Mouse (Mus musculus) heart, postnatal 0 days (tissue): ENCODE results near the gene Rpl26. TPM values are rescaled to one million over a fixed set of nuclear protein-coding genes. Genes with fewer than 3 reads are reported as not detected.

Source experiments
- ATAC-seq: fragments of 200-750 bp; cut with Nextera tagmentation; 2 replicates; pipeline ENCODE4 v1.8.0; 2017; ENCODE audit warnings: low read depth, moderate number of reproducible peaks, moderate library complexity; ENCODE audit not compliant: insufficient read depth
- DNase-seq: peaks from one replicate; pipeline ENCODE4 v3.0.0-alpha.2; 2016; ENCODE audit warnings: low spot score
- H3K27ac ChIP-seq: fragments of 300-500 bp; sonication (generic); 2 replicates; pipeline ENCODE4 v1.5.1; 2014; ENCODE audit warnings: low read depth, mild to moderate bottlenecking
- H3K27me3 ChIP-seq: fragments of 300-500 bp; sonication (generic); 2 replicates; pipeline ENCODE4 v1.6.1; 2014; ENCODE audit warnings: low read length, mixed read lengths; ENCODE audit not compliant: control insufficient read depth, insufficient read depth
- H3K36me3 ChIP-seq: fragments of 300-500 bp; sonication (generic); replicated peaks from 2 replicates; pipeline ENCODE4 v1.6.1; 2014; ENCODE audit warnings: low read length, mixed read lengths; ENCODE audit not compliant: control insufficient read depth, insufficient read depth
- H3K4me1 ChIP-seq: fragments of 300-500 bp; sonication (generic); 2 replicates; pipeline ENCODE4 v1.6.1; 2014; ENCODE audit warnings: antibody characterized with exemption; ENCODE audit not compliant: control insufficient read depth, insufficient read depth
- H3K4me2 ChIP-seq: fragments of 300-500 bp; sonication (generic); 2 replicates; pipeline ENCODE4 v1.6.1; 2014; ENCODE audit warnings: low read depth, mild to moderate bottlenecking, low read length, moderate library complexity
- H3K4me3 ChIP-seq: fragments of 300-500 bp; sonication (generic); 2 replicates; pipeline ENCODE4 v1.5.1; 2014; ENCODE audit warnings: low read depth, low read length
- H3K9ac ChIP-seq: fragments of 300-500 bp; sonication (generic); replicated peaks from 2 replicates; pipeline ENCODE4 v1.6.1; 2014; ENCODE audit warnings: low read depth, low read length, mixed read lengths
- H3K9me3 ChIP-seq: fragments of 300-500 bp; sonication (generic); replicated peaks from 2 replicates; pipeline ENCODE4 v1.6.1; 2016; ENCODE audit warnings: low read length; ENCODE audit not compliant: control insufficient read depth
- CTCF ChIP-seq: IDR thresholded peaks from 2 replicates; pipeline ENCODE4 v1.5.1; 2016; ENCODE audit warnings: antibody characterized with exemption, control low read depth, low read depth
- EP300 ChIP-seq: IDR thresholded peaks from 2 replicates; pipeline ENCODE4 v1.6.1; 2016; ENCODE audit warnings: antibody characterized with exemption, low read depth
- WGBS: fragments of 180-500 bp; shearing (Covaris S2); extraction: QIAGEN DNeasy Blood & Tissue Kit; methylation state at CpG from one replicate; pipeline ENCODE4 v1.1.7; 2014; 5-methylcytosine and 5-hydroxymethylcytosine counted together
- polyA plus RNA-seq: library from polyadenylated mRNA; unstranded; fragments of >200 nt; fragmentation: Nextera tagmentation; extraction: Ambion mirVana; gene quantifications from 2 replicates; pipeline ENCODE4 v1.2.1, GENCODE M21; 2015
- total RNA-seq: library from RNA; depleted of rRNA; stranded (reverse); fragments of >200 nt; gene quantifications from 2 replicates; pipeline ENCODE4 v1.2.3, GENCODE M21; 2014; ENCODE audit warnings: low replicate concordance

Gene Rpl26
- total and polyA plus RNA-seq, 2 experiments from 2014 or later, result 529 to 1,343 TPM

- 21% methylated on average over 14 of the region's 14 CpGs for WGBS
- Histone ChIP-seq H3K4me2 (no peak overlapping the region), H3K9ac (no peak overlapping the region)
Observed at GRCm38 (mm10) chr11:68882107-68882506, 19.3 kb upstream of the Rpl26 start.

GRCm38 (mm10) chr11:68883843-68884242 is 17.5 kb upstream of the Rpl26 start:
- H3K4me3 ChIP-seq, result no peak overlapping the region
- no peak for ATAC-seq
- H3K4me1 ChIP-seq, result peaks cover 6% of the 10 kb centered on the region
- no peak overlapping the region for H3K9ac ChIP-seq
- WGBS, result 88% methylated on average over 2 of the region's 2 CpGs
- no peaks in the 10 kb centered on the region for H3K36me3 ChIP-seq
- H3K27me3 ChIP-seq, result no peaks in the 10 kb centered on the region
- no peak for DNase-seq
- no peaks in the 10 kb centered on the region for H3K9me3 ChIP-seq
- no peak overlapping the region for H3K4me2 ChIP-seq
- TF ChIP-seq CTCF, result no peak
- no peak for TF ChIP-seq EP300
- no peak overlapping the region for H3K27ac ChIP-seq

More at GRCm38 (mm10) chr11:68882107-68882506, 19.3 kb upstream of the Rpl26 start:
- Histone ChIP-seq H3K4me1 (peaks cover 6% of the 10 kb centered on the region), H3K27me3 (no peaks in the 10 kb centered on the region), H3K9me3 (no peaks in the 10 kb centered on the region), H3K27ac (no peak overlapping the region), H3K4me3 (no peak overlapping the region), H3K36me3 (no peaks in the 10 kb centered on the region)
- no peak for TF ChIP-seq EP300
- TF ChIP-seq CTCF, result no peak
- DNase-seq (no peak), ATAC-seq (no peak)

- WGBS, result 69% methylated on average over 5 of the region's 5 CpGs
Observed at GRCm38 (mm10) chr11:68884368-68884767, 17.0 kb upstream of the Rpl26 start.

GRCm38 (mm10) chr11:68886091-68886490 is 15.3 kb upstream of the Rpl26 start:
- Histone ChIP-seq H3K9ac (no peak overlapping the region), H3K4me1 (peaks cover 6% of the 10 kb centered on the region), H3K36me3 (no peaks in the 10 kb centered on the region), H3K27me3 (no peaks in the 10 kb centered on the region), H3K9me3 (no peaks in the 10 kb centered on the region), H3K27ac (no peak overlapping the region), H3K4me3 (no peak overlapping the region), H3K4me2 (no peak overlapping the region)
- WGBS, result 76% methylated on average over 5 of the region's 5 CpGs
- DNase-seq, result no peak
- no peak for ATAC-seq
- TF ChIP-seq EP300, result no peak

More at GRCm38 (mm10) chr11:68884368-68884767, 17.0 kb upstream of the Rpl26 start:
- no peak overlapping the region for H3K4me2 ChIP-seq
- H3K36me3 ChIP-seq, result no peaks in the 10 kb centered on the region
- no peaks in the 10 kb centered on the region for H3K27me3 ChIP-seq
- H3K27ac ChIP-seq, result no peak overlapping the region
- ATAC-seq, result no peak
- peaks cover 6% of the 10 kb centered on the region for H3K4me1 ChIP-seq
- no peak for DNase-seq
- H3K9ac ChIP-seq, result no peak overlapping the region
- TF ChIP-seq CTCF (no peak), EP300 (no peak)
- H3K4me3 ChIP-seq, result no peak overlapping the region
- H3K9me3 ChIP-seq, result no peaks in the 10 kb centered on the region

- Histone ChIP-seq H3K9ac (no peak within 1 kb of the TSS), H3K4me2 (no peak within 1 kb of the TSS), H3K4me1 (no peaks in the 10 kb centered on the region), H3K36me3 (no peaks in the 10 kb centered on the region), H3K4me3 (no peak within 1 kb of the TSS), H3K9me3 (no peaks in the 10 kb centered on the region), H3K27ac (no peak within 1 kb of the TSS), H3K27me3 (no peaks in the 10 kb centered on the region)
- no peak for TF ChIP-seq EP300
- no peak for TF ChIP-seq CTCF
- ATAC-seq (no peak), DNase-seq (no peak)
- 29% methylated on average over 6 of the region's 6 CpGs for WGBS
Observed at GRCm38 (mm10) chr11:68888253-68888652, 13.1 kb upstream of the Rpl26 start, which contains the start of gene Rnf222. Rnf222 (plus strand) TSS chr11:68888553.

- no peaks in the 10 kb centered on the region for H3K4me1 ChIP-seq
- 61% methylated on average over 2 of the region's 2 CpGs for WGBS
- no peak overlapping the region for H3K4me2 ChIP-seq
- no peak overlapping the region for H3K4me3 ChIP-seq
- no peak overlapping the region for H3K9ac ChIP-seq
- no peaks in the 10 kb centered on the region for H3K9me3 ChIP-seq
- no peak for DNase-seq
- H3K27me3 ChIP-seq, result no peaks in the 10 kb centered on the region
- ATAC-seq, result peak; percentile 24; the same call in 1 of the 2 replicates
- H3K27ac ChIP-seq, result no peak overlapping the region
- TF ChIP-seq EP300 (no peak), CTCF (no peak)
- H3K36me3 ChIP-seq, result no peaks in the 10 kb centered on the region
Observed at GRCm38 (mm10) chr11:68888653-68889052, 12.7 kb upstream of the Rpl26 start.
